Mouse (Mus musculus): ENCODE data around the gene Trmt5.

The Trmt5 gene

DNA sequence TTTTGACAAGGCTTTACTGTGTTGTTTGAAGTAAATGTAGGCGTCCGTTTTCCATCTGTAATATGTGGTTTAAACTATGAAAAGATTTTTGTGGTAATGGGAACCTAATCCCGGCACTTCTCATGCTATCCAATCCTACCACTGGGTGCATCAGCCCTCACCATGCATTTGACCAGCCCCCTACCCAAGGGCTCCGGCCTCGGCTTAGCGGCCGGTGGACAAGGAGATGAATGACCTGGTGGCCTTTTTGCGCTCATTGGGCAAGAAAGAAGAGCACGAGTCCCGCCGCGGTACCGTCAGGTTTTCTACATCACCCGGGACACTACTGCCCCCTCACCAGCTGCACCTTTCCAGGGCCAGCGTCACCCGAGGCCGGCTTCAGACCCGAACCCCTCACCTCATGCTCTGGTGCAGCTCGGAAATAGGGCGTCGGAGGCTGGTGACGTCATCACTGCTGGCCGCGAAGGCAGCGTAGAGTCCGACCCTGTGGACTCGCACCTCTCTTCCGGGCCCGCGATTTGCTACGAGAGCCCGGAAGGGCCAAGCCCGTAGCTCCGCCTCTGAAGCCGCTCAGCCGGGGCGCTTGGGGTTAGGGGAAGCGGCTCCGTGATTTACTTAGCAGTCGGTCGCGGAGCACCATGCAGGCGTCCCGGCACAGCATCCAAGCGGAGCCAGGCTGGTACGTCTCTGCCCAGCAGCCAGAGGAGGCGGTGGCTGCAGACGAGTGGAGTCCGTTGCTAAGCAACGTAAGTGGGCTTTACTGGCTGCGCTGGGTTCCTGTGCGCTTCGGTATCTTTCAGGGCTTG is at the start of gene Trmt5, which contains the start of gene Slc38a6:
Gene Trmt5, minus strand, starts transcription at position 424 of the 806 bp plus-strand sequence.
Gene Slc38a6, plus strand, starts transcription at position 493 of the 806 bp plus-strand sequence.
- DNase-seq (ENCODE audit: low read depth, low spot score): peak; percentile 96

DNA sequence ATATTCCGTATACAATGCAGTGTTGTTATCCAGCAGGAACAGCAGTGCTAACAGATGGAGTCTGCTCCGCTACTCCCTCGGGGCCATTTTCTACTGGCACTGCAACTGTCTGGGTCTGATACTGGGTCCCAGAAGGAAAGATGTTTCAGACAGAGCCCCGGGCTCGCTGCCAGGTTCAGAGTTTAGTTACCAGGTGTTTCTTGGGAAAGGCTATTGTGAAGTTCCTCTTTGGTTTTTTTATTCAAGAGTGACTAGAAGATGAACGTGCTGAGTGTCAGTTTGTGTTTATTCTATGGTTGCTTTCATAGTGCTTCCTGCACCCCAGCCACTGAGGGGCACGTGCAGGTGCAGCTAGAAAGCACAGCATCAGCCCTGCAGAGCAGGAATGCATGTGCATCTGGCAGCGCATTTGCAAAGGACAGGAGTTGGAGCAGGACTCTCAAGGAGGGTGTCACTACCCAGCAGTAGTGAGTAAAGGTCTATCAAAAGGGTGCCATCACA is 47.6 kb upstream of the Trmt5 start:
- DNase-seq (ENCODE audit: low read depth, low spot score): peak; percentile 25

DNA sequence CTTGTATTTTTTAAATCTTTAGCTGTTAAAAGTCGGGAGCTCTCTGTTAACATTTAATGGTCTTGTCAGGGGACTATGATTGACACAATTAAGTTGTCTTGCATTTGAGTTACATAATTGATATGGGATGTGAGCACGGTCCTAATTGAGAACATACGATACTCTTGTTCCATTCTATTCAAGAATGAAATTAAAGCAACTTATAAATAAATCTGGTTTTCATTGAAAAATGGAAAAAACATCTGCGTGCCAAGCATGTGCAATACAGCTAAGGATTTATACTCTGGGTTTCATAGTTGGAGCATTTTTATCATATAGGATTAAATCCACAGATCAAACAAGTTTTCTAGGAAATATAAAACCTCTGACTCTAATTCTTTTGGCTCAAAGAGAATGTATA is 46.2 kb upstream of the Trmt5 start:
- no peak for DNase-seq (ENCODE audit: low read depth, low spot score)

DNA sequence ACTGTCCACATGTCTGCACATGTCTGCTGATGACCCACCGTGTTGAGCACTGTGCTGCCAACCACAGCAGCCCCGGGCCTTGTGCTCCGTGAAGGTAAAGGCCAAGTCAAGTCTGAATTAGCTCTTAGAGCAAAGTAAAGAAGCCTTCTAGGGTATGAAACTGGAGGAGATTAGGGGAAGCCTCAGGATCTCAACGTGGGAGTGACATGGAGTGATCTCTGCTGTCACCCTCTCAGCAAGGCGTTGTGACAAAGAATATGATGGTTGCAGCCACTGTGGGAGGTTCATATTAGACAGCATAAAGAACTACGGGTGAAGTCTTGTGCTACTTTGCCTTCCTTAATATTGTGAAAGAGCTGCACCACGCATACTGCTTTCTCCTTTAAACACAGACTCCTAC is 43.7 kb upstream of the Trmt5 start:
- no peak for DNase-seq (ENCODE audit: low read depth, low spot score)

DNA sequence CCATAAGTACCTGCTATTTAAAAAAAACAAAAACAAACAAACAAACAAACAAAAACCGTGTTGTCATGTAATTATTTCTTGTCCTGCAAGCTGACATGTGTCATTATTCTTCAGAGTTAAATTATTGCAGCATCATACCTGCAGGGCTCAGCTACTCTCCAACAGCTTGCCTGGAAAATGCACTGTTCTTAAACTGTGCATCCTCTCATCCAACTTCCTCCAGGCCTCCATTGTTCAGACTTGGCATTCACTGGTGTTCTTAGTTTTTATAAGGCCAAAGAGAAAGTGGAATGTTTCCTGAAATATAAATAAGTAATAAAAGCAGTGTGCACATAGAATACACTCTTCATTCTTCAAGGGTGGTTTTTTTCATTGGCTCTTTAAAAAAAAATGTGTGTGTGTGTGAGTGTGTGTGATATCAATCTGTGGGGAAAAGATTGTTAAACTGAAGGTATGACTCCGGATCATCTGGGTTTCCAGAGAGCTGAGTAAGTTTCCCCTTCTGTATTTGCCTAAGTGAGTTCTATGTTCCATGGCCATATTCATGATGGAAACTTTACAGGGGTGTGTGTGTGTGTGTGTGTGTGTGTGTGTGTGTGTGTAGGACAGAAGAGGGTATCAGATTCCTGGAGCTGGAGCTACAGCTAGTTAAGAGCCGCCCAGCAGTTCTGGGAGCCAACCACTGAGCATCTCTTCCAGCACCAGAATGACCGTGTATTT is 42.1 kb upstream of the Trmt5 start:
- DNase-seq (ENCODE audit: low read depth, low spot score): no peak

DNA sequence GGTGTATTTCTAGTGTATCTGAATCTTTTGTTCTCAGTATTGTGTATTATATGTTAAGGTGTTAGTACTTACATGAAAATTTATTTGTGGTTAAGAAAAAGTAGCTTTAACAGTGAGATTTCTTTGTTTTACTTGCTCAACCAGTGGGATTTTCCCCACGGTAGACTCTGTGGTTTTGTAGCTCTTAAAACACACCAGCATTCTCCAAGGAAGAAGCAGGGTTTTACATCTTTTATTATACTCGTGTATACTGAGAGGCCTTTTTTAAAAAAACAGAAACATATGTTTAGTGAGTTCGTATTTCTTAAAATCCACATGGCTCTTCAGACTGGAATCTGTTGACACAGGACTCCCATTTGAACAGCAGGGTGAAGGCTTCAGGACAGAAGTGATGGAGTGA is 40.9 kb upstream of the Trmt5 start:
- peak; percentile 12 for DNase-seq (ENCODE audit: low read depth, low spot score)

DNA sequence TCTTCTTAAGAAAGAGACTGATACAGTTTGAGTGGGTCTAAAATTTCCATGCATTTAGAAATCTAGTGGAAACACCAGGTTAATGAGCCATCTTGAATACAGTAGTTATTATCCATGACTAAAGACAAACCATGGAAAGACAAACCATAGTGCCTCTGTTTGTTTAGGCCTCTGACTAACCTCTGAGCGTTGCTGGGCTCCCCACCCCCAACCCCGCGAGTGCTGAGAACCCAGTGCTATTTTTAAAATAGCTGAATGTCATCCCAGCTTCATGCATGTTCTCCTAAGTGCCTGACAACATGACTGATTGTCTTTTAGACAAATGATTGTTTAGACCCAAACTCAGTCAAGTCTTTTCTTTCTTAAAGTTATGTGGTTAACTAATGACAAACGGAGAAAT is 39.1 kb upstream of the Trmt5 start:
- DNase-seq (ENCODE audit: low read depth, low spot score): peak; percentile 71

DNA sequence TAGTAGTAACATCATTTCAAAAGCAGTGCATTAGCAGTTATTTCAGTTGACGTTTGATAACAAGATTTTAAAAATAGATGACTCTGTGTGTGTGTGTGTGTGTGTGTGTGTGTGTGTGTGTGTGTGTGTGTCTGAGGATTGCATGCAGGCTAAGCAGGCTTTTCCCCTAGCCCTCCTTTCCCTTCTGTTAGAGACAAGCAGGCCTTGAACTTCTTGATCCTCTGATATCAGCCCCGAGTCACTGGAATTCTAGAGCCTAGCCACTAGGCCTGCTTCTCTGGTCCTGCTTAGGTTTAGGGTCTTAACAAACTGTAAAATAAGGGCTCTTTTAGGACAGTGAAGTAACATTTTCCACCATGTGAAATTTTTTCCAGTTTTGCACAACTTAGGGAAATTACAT is 38.7 kb upstream of the Trmt5 start:
- DNase-seq (ENCODE audit: low read depth, low spot score): no peak

DNA sequence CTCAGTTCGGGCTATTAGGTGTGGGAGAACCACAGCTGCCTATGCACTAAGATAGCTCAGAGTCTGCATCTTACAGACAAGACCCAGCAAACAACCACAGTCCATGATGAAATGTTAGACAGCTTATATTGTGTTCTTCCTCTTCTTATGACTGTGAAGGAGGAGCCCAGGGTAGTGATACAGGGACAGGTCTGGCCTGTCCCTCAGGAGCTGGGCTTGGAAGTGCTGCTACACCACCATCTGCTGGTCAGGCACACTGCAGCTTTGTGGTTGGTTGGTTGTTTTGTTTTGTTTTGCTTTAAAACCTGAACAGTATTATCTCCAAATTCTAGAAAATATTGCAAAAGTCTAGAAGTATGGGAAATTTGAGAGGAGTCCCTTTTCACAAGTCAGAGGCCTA is 38.2 kb upstream of the Trmt5 start:
- peak; percentile 75 for DNase-seq (ENCODE audit: low read depth, low spot score)

DNA sequence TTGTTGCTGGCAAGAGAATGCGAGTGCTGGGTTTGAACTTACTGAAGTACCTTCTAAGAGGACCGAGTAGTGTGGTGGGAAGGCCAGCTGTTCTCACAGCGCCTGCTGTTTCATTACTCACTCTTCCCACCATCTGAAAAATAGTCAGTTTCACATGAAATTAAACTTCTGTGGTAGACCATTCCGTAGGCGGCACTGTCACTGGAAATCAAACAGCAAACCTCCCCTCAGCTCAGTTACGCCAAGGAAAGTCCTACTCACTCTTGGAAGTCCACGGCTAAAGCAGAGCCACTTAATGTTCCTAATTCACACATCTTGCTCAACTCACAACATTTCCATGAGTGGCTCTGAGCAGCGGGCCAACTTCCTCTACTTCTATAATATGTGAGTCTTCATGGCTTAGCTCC is 37.7 kb upstream of the Trmt5 start:
- peak; percentile 42 for DNase-seq (ENCODE audit: low read depth, low spot score)

DNA sequence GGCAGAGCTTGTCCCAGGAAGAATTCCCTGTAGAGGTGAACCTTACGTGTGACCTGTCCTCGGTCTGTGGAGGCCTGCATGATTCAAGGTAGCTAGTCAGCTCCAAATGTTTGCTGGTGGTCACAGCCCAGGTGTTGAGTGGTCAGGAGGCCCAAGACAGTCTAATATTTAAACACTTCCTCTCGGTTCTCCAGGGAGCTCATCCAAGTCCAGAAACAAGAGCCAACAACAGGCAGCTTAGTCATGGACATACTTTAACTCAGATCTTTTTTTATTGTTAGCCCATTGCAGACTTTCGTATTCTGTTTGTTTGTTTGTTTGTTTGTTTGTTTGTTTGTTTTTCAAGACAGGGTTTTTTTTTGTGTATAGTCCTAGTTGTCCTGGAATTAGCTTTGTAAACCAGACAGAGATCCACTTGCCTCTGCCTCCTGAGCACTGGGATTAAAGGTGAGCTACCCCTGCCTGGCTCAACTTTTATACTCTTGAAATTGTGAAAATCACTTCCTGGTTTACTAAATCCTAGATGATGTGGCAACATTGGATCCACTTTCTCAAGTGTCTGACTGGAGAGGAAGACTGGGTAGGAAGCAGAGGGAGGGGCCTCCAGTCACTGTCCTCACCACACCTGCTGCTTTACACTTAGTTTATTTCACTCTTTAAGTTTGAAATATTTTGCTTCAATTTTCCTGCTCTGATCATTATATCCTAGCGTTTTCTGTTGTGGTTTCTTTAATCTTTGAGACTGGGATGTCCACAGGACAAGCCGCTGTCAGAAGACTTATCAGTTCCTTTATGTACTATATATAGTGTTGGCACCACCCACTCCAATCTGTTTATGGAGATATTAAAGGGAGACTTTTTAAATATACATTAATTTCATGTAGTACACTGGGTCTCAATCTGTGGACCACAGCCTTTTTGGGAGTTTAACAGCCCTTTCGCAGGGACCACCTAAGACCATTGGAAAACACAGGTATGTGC is 31.5 kb upstream of the Trmt5 start:
- peak; percentile 53 for DNase-seq (ENCODE audit: low read depth, low spot score)

DNA sequence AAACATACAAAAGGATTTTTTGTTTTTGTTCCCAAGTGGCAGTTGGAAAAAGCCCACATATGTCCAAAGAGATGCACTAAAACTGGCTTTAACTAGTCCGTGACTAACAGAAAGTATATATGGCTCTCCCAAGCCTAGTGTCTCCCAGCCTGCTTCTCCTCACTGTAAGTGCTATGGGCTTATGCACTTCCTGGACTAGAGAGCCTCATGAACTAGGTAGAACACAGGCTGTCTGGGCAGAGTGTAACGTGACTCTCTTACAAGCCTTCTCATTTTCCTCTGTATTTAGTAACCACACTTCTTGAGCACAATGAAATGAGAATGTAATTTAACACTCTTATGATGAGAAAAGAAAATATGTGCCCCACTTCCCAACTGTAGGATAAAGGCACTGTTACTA is 22.2 kb upstream of the Trmt5 start:
- DNase-seq (ENCODE audit: low read depth, low spot score): peak; percentile 50

DNA sequence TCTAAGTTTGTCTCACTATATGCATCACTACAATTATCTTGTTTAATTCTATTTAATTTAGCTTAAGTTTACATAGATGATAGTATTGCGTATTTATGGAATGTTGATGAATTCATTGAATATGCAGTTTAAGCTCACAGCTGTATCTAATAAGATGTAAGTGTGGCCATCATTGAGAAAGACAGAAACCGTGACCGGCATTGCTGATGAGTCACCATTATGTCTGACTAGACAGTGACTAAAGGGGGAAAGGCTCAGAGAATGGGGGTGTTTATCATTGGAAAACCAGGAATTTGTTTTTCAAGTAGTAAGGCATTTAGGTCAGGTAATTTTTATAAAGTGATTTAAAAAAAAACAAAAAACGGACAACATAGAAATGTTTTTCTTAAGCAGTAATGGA is 21.2 kb upstream of the Trmt5 start:
- DNase-seq (ENCODE audit: low read depth, low spot score): peak; percentile 85

DNA sequence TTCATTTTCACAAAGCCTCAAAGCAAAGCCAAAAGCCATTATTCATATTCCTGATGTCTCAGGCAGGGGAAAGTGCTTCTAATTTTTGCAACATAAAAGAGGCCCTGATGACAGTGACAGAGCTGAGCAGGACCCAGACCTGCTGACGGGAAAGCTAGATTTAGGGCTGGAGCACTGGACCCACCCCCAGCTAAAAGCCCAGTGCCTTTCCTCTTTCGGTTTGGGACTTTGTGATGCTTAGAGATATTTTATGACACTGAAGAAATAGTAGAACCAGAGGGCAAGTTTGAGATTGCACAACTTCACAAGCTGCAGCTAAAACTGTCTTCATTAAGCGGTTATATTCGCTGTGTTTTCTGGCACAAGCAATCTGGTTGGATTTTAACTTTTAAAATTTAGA is 18.1 kb upstream of the Trmt5 start:
- DNase-seq (ENCODE audit: low read depth, low spot score): peak; percentile 43

DNA sequence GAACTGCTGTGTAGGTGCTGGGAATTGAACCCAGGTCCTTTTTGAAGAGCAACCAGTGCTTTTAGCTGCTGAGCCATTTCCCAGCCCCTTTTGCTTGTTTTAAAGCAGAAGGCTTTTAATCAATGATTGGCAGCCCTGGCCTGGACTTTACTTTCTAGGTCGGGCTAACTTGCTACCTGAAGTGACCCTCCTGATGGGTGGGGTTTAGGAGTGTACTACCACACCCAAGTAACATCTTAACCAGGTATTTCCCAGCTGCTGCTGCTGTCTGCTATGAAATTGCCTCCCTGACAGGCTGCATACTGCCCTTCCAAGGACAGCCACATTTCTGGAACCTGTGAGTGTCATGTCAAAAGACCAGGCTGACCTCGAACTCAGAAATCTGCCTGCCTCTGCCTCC is 14.0 kb upstream of the Trmt5 start:
- no peak for DNase-seq (ENCODE audit: low read depth, low spot score)

DNA sequence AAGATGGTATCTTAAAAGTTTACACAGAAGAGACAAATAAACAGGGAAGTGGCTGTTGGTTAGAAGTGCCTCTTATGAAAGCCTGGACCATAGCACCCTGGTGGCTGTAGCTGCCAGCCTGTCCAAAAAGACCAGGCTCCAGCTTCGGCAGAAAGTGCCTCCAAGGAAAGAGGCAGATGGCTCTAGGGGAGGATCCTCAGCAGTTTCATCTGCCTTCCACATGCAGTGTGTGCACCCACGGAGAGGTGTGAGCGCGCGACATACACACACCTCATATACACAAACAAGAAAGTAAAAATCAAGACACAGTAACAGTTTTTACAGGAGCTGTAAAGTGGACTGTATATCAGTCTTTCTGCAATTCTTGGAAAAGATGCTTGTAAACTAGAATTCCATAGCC is 12.1 kb upstream of the Trmt5 start:
- no peak for DNase-seq (ENCODE audit: low read depth, low spot score)

DNA sequence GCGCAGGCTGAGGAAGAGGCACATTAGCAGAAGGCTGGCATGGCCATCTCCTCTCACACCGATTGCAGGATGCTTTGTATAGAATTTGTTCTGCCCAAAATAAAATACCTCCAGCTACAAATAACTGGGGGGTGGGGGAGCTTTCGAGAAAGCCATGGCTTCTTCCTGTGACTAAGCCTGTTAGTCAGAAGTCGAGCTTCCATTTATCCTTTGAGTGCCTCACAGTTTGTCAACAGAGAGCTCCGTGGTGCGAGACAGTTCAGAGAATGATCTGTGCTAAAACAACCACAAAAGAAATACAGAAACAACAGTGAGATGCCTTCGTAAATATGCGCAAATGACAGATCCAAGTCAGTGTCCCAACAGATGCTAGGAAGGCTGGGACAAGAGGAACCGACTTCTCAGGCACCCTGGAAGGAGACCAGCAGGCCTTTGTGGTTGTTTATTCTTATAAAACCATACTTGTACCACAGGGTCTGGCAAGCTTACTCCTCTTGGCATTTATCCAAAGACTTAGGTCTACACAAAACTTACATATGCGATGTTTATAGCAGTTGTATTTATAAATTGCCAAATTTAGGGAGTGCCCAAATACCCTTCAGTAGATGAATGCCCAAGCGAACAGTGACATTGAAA is 9.1 kb upstream of the Trmt5 start:
- peak; percentile 74 for DNase-seq (ENCODE audit: low read depth, low spot score)

DNA sequence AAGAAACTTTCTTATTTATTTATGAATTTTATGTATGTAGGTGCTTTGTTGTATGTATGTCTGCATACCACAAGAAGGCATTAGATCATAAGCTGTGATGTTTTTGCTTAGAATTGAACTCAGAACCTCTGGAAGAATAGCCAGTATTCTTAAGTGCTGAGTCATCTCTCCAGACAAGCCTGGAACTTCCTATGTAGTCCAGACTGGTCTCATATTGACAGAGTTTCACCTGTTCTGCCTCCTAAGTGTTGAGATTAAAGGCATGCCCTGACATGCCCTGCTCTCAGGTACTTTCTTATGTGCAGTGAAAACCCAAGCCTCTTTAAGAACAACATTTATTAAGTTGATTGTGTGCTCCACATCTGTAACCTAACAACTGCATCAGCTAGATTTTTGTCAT is 8.4 kb upstream of the Trmt5 start:
- peak; percentile 54 for DNase-seq (ENCODE audit: low read depth, low spot score)

DNA sequence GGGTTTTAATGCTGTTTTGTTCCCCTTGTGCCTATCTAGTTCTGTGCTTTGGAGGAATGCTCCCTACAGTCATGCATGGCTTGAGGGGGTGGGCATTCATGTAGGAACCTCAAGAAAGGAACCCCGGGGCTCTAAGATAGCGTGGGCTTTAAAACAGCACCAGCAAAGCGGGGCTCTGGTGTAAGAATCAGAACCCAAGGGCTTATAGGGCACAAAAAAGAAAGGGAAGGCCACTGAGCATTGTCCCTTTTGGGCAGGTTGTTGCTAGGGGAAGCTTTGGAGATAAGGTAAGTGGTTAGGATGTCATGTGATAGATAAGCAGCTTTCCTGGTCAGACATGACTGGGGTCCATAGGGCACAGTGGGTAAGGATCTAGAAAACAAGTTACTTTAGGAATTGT is 2.1 kb upstream of the Trmt5 start:
- DNase-seq (ENCODE audit: low read depth, low spot score): no peak

DNA sequence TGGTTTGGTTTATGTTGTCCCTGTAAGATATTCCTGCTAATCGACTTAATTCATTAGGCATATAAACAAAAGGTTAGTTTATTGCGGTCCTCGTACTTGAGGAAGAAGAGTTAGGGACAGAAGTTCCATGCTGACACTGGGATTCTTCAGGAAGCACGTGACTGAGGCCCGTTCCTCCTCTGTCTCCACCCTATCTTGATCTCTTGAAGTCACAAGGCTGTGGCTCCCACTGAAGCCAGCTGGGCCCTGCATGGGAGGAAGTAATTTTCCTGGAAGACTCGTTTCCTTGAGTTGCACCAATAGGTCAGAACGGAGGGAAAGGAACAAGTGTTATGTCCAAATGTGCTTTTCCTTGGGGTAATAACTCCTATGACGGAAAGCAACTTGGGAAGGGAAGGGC is 1.1 kb upstream of the Trmt5 start:
- peak; percentile 29 for DNase-seq (ENCODE audit: low read depth, low spot score)

DNA sequence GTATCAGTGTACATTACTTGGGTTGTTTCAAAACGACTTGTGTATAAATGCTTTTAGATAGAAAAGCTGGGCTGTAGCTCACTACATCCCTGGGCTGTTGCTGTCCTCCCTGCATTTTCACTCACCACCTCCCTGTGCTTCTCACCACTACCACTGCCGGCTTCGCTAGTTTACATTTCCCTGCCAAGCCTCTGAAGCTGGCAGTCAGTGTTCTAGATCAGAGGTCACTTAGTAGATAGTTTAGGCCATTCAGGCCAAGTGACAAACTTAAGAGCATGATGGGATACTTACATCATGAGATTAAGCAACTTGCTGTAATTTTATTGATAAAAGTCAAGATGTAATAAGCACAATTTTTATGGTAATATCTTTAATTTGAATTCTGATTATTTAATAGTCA is 11.6 kb downstream of the Trmt5 start:
- DNase-seq (ENCODE audit: low read depth, low spot score): no peak
